Mouse (Mus musculus): ENCODE results near the gene Lrrtm4. TPM values are rescaled to one million over a fixed set of nuclear protein-coding genes. Genes with fewer than 3 reads are reported as not detected.

Gene Lrrtm4
- polyA plus RNA-seq, 1 experiment from 2014 or later, result 3.7 TPM

DNA sequence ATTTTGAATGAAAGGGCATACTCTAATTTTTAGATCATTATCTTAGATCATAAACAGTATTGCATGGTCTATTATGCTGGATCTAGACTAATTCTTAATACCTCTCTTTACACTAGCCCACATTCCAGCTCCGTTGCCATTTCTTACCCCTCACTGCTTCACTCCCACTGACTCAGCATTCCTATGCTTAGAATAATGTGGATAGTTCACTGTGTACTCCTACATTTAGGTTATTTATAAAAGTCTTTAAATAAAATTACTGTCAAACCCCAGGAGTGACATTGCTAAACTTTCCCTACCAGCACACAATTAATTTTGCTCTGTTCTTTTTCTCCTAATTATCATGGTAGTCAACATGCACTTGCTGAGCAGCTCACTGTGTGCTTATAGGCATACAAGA is 107.7 kb downstream of the Lrrtm4 start:
- Histone ChIP-seq H3K9me3 (ENCODE audit: control insufficient read depth, low read length) (no peaks in the 10 kb centered on the region), H3K36me3 (ENCODE audit: control insufficient read depth, insufficient read depth, low read length) (no peaks in the 10 kb centered on the region), H3K4me2 (replicated peaks; ENCODE audit: low read depth, low read length) (no peak overlapping the region), H3K27ac (ENCODE audit: low read depth, low read length) (no peak overlapping the region), H3K4me1 (replicated peaks; ENCODE audit: control insufficient read depth, insufficient read depth, low read length) (no peaks in the 10 kb centered on the region), H3K27me3 (ENCODE audit: control insufficient read depth, insufficient read depth, low read length) (no peaks in the 10 kb centered on the region), H3K4me3 (ENCODE audit: low read depth, low read length) (no peak overlapping the region), H3K9ac (ENCODE audit: low read depth, low read length) (no peak overlapping the region)
- WGBS, result 70% methylated on average over 1 of the region's 1 CpGs
- DNase-seq (ENCODE audit: low spot score) (no peak), ATAC-seq (ENCODE audit: low FRiP score) (no peak)

DNA sequence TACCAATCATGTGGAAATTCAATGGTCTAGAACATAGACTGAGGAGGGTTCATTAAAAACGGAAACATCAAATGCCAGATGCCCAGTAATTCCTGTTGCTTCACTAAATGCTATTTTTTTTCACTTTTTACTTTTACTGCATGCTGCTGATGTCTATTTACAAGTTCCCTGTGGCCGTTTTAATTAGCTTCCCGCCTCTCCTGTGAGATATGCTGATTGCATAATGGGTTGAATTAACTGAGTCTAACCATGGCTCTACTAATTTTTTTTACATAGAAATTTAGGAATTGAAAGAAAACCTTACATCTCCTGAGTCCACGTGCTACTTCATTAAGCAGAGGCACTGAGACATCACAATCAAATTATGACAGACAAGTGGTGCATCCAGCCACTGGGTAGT is 143.9 kb downstream of the Lrrtm4 start:
- Histone ChIP-seq H3K4me1 (replicated peaks; ENCODE audit: control insufficient read depth, insufficient read depth, low read length) (no peaks in the 10 kb centered on the region), H3K9ac (ENCODE audit: low read depth, low read length) (no peak overlapping the region), H3K4me2 (replicated peaks; ENCODE audit: low read depth, low read length) (no peak overlapping the region), H3K9me3 (ENCODE audit: control insufficient read depth, low read length) (no peaks in the 10 kb centered on the region), H3K4me3 (ENCODE audit: low read depth, low read length) (no peak overlapping the region), H3K27ac (ENCODE audit: low read depth, low read length) (no peak overlapping the region), H3K36me3 (ENCODE audit: control insufficient read depth, insufficient read depth, low read length) (no peaks in the 10 kb centered on the region), H3K27me3 (ENCODE audit: control insufficient read depth, insufficient read depth, low read length) (no peaks in the 10 kb centered on the region)
- ATAC-seq (ENCODE audit: low FRiP score), result no peak
- 81% methylated on average over 4 of the region's 4 CpGs for WGBS
- DNase-seq (ENCODE audit: low spot score), result no peak

DNA sequence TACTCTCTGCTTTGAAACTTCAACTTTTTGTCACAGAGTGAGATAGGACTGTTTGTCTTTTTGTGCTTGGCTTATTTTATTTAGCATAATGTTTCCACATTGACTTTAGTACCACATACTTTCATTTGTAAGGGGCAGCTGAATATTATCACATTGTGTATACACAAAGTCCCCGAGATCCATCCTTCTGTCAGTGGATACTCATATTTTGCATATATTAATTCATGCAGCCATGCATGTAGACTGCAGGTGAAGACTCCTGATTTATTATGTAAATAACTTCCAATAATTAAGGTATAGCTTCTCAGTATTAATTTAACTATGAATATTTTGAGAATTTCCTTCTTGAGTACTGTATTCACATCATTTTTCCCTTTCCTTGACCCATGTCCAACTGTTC is 163.2 kb downstream of the Lrrtm4 start:
- Histone ChIP-seq H3K4me3 (ENCODE audit: low read depth, low read length) (no peak overlapping the region), H3K36me3 (ENCODE audit: control insufficient read depth, insufficient read depth, low read length) (no peaks in the 10 kb centered on the region), H3K9me3 (ENCODE audit: control insufficient read depth, low read length) (no peaks in the 10 kb centered on the region), H3K4me2 (replicated peaks; ENCODE audit: low read depth, low read length) (no peak overlapping the region), H3K27me3 (ENCODE audit: control insufficient read depth, insufficient read depth, low read length) (no peaks in the 10 kb centered on the region), H3K9ac (ENCODE audit: low read depth, low read length) (no peak overlapping the region), H3K27ac (ENCODE audit: low read depth, low read length) (no peak overlapping the region), H3K4me1 (replicated peaks; ENCODE audit: control insufficient read depth, insufficient read depth, low read length) (no peaks in the 10 kb centered on the region)
- ATAC-seq (ENCODE audit: low FRiP score) (0 out of 2 replicates have a peak, but pooled peaks have one; percentile 54), DNase-seq (ENCODE audit: low spot score) (no peak)
- 89% methylated on average over 1 of the region's 1 CpGs for WGBS

DNA sequence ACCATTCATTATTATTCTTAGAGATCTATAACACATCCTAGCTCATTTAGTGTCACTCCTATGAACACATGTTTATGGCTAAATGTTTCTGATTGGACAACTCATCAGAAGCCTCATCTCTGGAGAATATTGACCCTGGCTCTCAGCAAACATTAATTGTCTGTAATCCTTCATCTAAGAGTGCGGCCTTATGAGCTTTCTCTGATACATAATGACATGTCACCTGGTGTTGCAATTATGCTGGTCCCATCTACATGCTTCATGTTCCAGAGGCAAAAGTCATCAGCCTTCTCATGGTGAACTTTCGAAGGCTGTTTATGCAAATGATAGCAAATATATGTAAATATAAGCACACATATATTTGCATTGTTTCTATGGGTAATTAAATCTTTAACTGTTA is 163.7 kb downstream of the Lrrtm4 start:
- Histone ChIP-seq H3K36me3 (ENCODE audit: control insufficient read depth, insufficient read depth, low read length) (no peaks in the 10 kb centered on the region), H3K4me1 (replicated peaks; ENCODE audit: control insufficient read depth, insufficient read depth, low read length) (no peaks in the 10 kb centered on the region), H3K27me3 (ENCODE audit: control insufficient read depth, insufficient read depth, low read length) (no peaks in the 10 kb centered on the region), H3K4me2 (replicated peaks; ENCODE audit: low read depth, low read length) (no peak overlapping the region), H3K9ac (ENCODE audit: low read depth, low read length) (no peak overlapping the region), H3K27ac (ENCODE audit: low read depth, low read length) (no peak overlapping the region), H3K9me3 (ENCODE audit: control insufficient read depth, low read length) (no peaks in the 10 kb centered on the region), H3K4me3 (ENCODE audit: low read depth, low read length) (no peak overlapping the region)
- 86% methylated on average over 2 of the region's 2 CpGs for WGBS
- 0 out of 2 replicates have a peak, but pooled peaks have one; percentile 49 for ATAC-seq (ENCODE audit: low FRiP score)
- no peak for DNase-seq (ENCODE audit: low spot score)

DNA sequence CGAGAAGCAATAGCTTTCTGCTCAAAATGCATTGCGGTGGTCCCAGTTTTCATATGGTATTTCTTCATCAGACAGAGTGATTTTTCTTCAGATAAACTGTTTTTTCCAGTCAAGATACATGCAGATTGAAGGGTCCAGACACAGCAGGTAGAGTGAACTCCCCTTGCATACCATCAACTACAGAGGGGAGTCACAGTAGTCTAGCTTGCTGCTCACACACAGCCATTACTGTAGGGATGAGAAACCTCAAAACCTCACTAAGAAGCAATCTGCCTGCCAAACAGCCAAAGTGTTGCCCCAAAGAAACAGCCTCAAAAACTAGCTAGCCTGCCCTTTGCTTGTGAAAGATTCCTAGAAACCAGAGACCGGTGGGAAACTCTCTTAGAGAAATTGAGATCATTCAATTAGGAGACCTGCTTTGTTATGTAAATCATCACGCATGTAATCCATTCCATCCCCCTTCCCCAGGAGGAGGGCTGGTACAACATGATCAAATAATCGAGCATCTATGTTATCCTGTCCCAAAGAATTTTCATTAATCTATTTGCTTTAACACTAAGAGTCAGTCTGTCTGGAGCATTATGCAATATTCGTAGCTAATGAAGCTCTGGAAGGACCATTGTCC is 166.9 kb downstream of the Lrrtm4 start:
- H3K4me1 ChIP-seq (replicated peaks; ENCODE audit: control insufficient read depth, insufficient read depth, low read length), result no peaks in the 10 kb centered on the region
- no peak overlapping the region for H3K9ac ChIP-seq (ENCODE audit: low read depth, low read length)
- no peaks in the 10 kb centered on the region for H3K27me3 ChIP-seq (ENCODE audit: control insufficient read depth, insufficient read depth, low read length)
- H3K4me2 ChIP-seq (replicated peaks; ENCODE audit: low read depth, low read length), result no peak overlapping the region
- 63% methylated on average over 6 of the region's 6 CpGs for WGBS
- DNase-seq (ENCODE audit: low spot score) (peak; percentile 10), ATAC-seq (ENCODE audit: low FRiP score) (0 out of 2 replicates have a peak, but pooled peaks have one; percentile 47)
- no peak overlapping the region for H3K27ac ChIP-seq (ENCODE audit: low read depth, low read length)
- no peaks in the 10 kb centered on the region for H3K9me3 ChIP-seq (ENCODE audit: control insufficient read depth, low read length)
- H3K4me3 ChIP-seq (ENCODE audit: low read depth, low read length), result no peak overlapping the region
- no peaks in the 10 kb centered on the region for H3K36me3 ChIP-seq (ENCODE audit: control insufficient read depth, insufficient read depth, low read length)

DNA sequence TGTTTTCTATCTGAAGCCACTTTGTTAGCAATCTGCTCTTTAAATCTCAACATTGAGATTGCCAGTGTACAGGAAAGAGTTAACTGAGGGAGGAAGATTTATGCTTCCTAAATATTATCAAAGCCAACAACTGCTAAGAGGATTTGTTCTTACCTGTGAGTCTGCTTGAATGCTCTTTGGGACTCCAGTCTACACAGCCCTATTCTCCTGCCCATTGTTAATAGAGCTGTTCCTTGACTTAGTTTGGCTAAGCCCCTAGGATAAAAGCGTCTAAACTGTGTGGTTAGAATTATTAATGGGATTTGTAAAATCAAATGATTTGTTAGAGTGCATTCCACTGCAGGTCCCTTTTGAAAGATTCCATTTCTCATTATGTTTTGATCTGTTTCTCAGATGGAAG is 168.1 kb downstream of the Lrrtm4 start:
- 74% methylated on average over 1 of the region's 1 CpGs for WGBS
- Histone ChIP-seq H3K27me3 (ENCODE audit: control insufficient read depth, insufficient read depth, low read length) (no peaks in the 10 kb centered on the region), H3K4me2 (replicated peaks; ENCODE audit: low read depth, low read length) (no peak overlapping the region), H3K27ac (ENCODE audit: low read depth, low read length) (no peak overlapping the region), H3K4me1 (replicated peaks; ENCODE audit: control insufficient read depth, insufficient read depth, low read length) (no peaks in the 10 kb centered on the region), H3K36me3 (ENCODE audit: control insufficient read depth, insufficient read depth, low read length) (no peaks in the 10 kb centered on the region), H3K4me3 (ENCODE audit: low read depth, low read length) (no peak overlapping the region), H3K9me3 (ENCODE audit: control insufficient read depth, low read length) (no peaks in the 10 kb centered on the region), H3K9ac (ENCODE audit: low read depth, low read length) (no peak overlapping the region)
- ATAC-seq (ENCODE audit: low FRiP score) (no peak), DNase-seq (ENCODE audit: low spot score) (no peak)

DNA sequence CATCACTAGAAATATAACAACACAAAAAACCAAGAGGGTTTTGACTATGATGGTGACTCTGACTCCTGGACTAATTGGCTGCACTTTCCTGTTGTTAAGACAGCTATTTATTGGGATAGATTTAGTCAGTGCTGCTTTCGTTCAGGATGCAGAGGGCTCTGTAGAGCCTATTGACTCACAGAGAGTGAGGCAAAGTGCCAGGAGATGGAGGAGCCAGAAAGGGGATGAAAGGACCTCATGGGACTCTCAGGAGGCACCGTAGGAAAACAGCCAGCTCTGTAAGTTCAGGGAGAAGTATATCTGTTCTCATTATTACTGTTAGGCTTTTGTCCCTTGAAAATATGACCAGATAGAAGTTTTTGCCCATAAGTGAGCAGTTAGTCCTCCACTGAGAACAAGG is 190.8 kb downstream of the Lrrtm4 start:
- Histone ChIP-seq H3K4me1 (replicated peaks; ENCODE audit: control insufficient read depth, insufficient read depth, low read length) (no peaks in the 10 kb centered on the region), H3K4me2 (replicated peaks; ENCODE audit: low read depth, low read length) (no peak overlapping the region), H3K36me3 (ENCODE audit: control insufficient read depth, insufficient read depth, low read length) (no peaks in the 10 kb centered on the region), H3K27ac (ENCODE audit: low read depth, low read length) (no peak overlapping the region), H3K4me3 (ENCODE audit: low read depth, low read length) (no peak overlapping the region), H3K9me3 (ENCODE audit: control insufficient read depth, low read length) (no peaks in the 10 kb centered on the region), H3K27me3 (ENCODE audit: control insufficient read depth, insufficient read depth, low read length) (no peaks in the 10 kb centered on the region), H3K9ac (ENCODE audit: low read depth, low read length) (no peak overlapping the region)
- ATAC-seq (ENCODE audit: low FRiP score) (no peak), DNase-seq (ENCODE audit: low spot score) (no peak)
- WGBS, result 70% methylated on average over 2 of the region's 2 CpGs

DNA sequence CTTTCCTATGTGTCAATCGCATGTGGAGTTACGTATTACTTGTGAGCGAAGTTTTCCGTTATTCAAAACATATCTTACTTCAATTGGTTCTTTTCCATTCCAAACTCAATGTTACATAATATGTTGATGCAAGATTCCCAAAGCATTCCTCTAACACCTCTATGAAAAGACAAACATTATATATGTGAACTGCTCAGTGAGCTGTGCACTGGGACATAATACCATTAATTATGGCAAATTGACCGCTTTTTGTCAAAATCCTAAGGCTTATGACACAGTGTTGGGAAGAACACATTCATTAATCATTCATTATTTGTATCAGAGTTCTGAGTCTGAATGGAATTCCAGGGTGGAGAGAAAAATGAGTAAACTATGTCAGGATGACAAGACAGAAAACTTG is 191.6 kb downstream of the Lrrtm4 start:
- no peaks in the 10 kb centered on the region for H3K36me3 ChIP-seq (ENCODE audit: control insufficient read depth, insufficient read depth, low read length)

DNA sequence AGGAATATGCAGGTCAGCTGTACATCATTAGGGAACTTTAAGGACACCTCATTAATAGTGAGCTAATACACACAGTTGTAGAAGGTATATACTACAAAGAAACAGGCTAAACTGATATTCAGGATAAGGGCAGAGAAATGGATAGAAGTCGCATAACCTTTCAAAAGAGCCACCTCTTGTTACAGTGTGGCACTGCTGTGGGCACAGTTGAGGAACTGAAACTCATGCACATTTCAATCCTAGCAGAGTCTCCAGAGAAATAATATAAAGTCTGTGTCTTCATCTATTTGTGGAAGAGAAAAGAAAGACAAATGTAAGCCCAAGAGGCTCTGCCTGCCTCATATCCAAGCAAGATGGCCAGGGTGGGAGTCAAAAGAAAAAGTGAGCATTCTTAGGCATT is 242.9 kb downstream of the Lrrtm4 start:
- Histone ChIP-seq H3K9me3 (ENCODE audit: control insufficient read depth, low read length) (no peaks in the 10 kb centered on the region), H3K27ac (ENCODE audit: low read depth, low read length) (no peak overlapping the region), H3K4me3 (ENCODE audit: low read depth, low read length) (no peak overlapping the region), H3K9ac (ENCODE audit: low read depth, low read length) (no peak overlapping the region), H3K36me3 (ENCODE audit: control insufficient read depth, insufficient read depth, low read length) (no peaks in the 10 kb centered on the region), H3K27me3 (ENCODE audit: control insufficient read depth, insufficient read depth, low read length) (no peaks in the 10 kb centered on the region), H3K4me2 (replicated peaks; ENCODE audit: low read depth, low read length) (no peak overlapping the region), H3K4me1 (replicated peaks; ENCODE audit: control insufficient read depth, insufficient read depth, low read length) (no peaks in the 10 kb centered on the region)
- no peak for ATAC-seq (ENCODE audit: low FRiP score)
- 100% methylated on average over 1 of the region's 1 CpGs for WGBS
- DNase-seq (ENCODE audit: low spot score), result no peak

More for the DNA sequence above, 191.6 kb downstream of the Lrrtm4 start:
- Histone ChIP-seq H3K9ac (ENCODE audit: low read depth, low read length) (no peak overlapping the region), H3K4me3 (ENCODE audit: low read depth, low read length) (no peak overlapping the region), H3K27me3 (ENCODE audit: control insufficient read depth, insufficient read depth, low read length) (no peaks in the 10 kb centered on the region), H3K27ac (ENCODE audit: low read depth, low read length) (no peak overlapping the region), H3K4me1 (replicated peaks; ENCODE audit: control insufficient read depth, insufficient read depth, low read length) (no peaks in the 10 kb centered on the region), H3K4me2 (replicated peaks; ENCODE audit: low read depth, low read length) (no peak overlapping the region), H3K9me3 (ENCODE audit: control insufficient read depth, low read length) (no peaks in the 10 kb centered on the region)
- ATAC-seq (ENCODE audit: low FRiP score) (no peak), DNase-seq (ENCODE audit: low spot score) (no peak)
- 94% methylated on average over 5 of the region's 5 CpGs for WGBS
